Mouse (Mus musculus): ENCODE measurements around the gene Gstt4.

GRCm38 (mm10) chr10:75861587-75861986 lies 39.2 kb upstream of the Gstt4 start:
- TF ChIP-seq CTCF (IDR thresholded peaks at IDR 0.05; ENCODE audit: low read depth): no peak
- no peak for TF ChIP-seq EP300 (IDR thresholded peaks at IDR 0.05; ENCODE audit: low read depth)

Data from liver, postnatal 0 days (tissue).